Mouse (Mus musculus): ENCODE results near the gene Dnm1. TPM values are rescaled to one million over a fixed set of nuclear protein-coding genes. Genes with fewer than 3 reads are reported as not detected.

Gene Dnm1
- total RNA-seq, 2 experiments from 2014 or later, result 9.0 to 9.6 TPM

- DNase-seq, result peak; percentile 70
Observed at GRCm38 (mm10) chr2:32361437-32361836, 8.3 kb upstream of the Dnm1 start.

GRCm38 (mm10) chr2:32360741-32361140, 7.6 kb upstream of the Dnm1 start:
- DNase-seq, result peak; percentile 74

- DNase-seq, result no peak
Observed at GRCm38 (mm10) chr2:32358381-32358780, 5.2 kb upstream of the Dnm1 start.

- DNase-seq, result no peak
Observed at GRCm38 (mm10) chr2:32357710-32358109, 4.6 kb upstream of the Dnm1 start.

GRCm38 (mm10) chr2:32356216-32356615, 3.1 kb upstream of the Dnm1 start:
- DNase-seq, result no peak

GRCm38 (mm10) chr2:32354336-32354895, 1.3 kb upstream of the Dnm1 start:
- no peak for DNase-seq

- DNase-seq, result no peak
Observed at GRCm38 (mm10) chr2:32353836-32354235, 698 bp upstream of the Dnm1 start.

GRCm38 (mm10) chr2:32352151-32353006, 759 bp downstream of the Dnm1 start, which contains the start of gene Ciz1:
Ciz1 (plus strand) TSS chr2:32352327.
- peak; percentile 37 for DNase-seq

GRCm38 (mm10) chr2:32351471-32351961, 1.6 kb downstream of the Dnm1 start:
- DNase-seq, result no peak

GRCm38 (mm10) chr2:32350471-32351051, 2.6 kb downstream of the Dnm1 start:
- DNase-seq, result no peak

GRCm38 (mm10) chr2:32349625-32350255, 3.4 kb downstream of the Dnm1 start:
- no peak for DNase-seq

- DNase-seq, result no peak
Observed at GRCm38 (mm10) chr2:32348311-32348710, 4.8 kb downstream of the Dnm1 start.

GRCm38 (mm10) chr2:32347019-32347418, 6.1 kb downstream of the Dnm1 start:
- no peak for DNase-seq

- DNase-seq, result no peak
Observed at GRCm38 (mm10) chr2:32344598-32345321, 8.4 kb downstream of the Dnm1 start.

GRCm38 (mm10) chr2:32344056-32344455, 9.1 kb downstream of the Dnm1 start:
- no peak for DNase-seq

GRCm38 (mm10) chr2:32343351-32343671, 9.8 kb downstream of the Dnm1 start:
- DNase-seq, result no peak

- DNase-seq, result no peak
Observed at GRCm38 (mm10) chr2:32342539-32343350, 10.4 kb downstream of the Dnm1 start.

GRCm38 (mm10) chr2:32342039-32342438, 11.1 kb downstream of the Dnm1 start:
- no peak for DNase-seq

GRCm38 (mm10) chr2:32341634-32341939, 11.6 kb downstream of the Dnm1 start:
- DNase-seq, result no peak

GRCm38 (mm10) chr2:32340836-32341633, 12.1 kb downstream of the Dnm1 start:
- DNase-seq, result no peak
